Mouse (Mus musculus): ENCODE results near the gene Lyl1. TPM values are rescaled to one million over a fixed set of nuclear protein-coding genes. Genes with fewer than 3 reads are reported as not detected.
A peak's percentile ranks its signal among the peaks of the same experiment; 100 is the strongest.

The Lyl1 gene
- polyA plus RNA-seq, 1 experiment from 2014 or later: 22.9 TPM

- WGBS (ENCODE audit: insufficient replicate concordance): 94% methylated on average over 1 of the region's 1 CpGs
- H3K27me3 ChIP-seq (ENCODE audit: control insufficient read depth, insufficient read depth, low read length): peaks cover 71% of the 10 kb centered on the region
- peaks cover 47% of the 10 kb centered on the region for H3K4me1 ChIP-seq (ENCODE audit: control insufficient read depth, insufficient read depth, low read length)
- no peak overlapping the region for H3K9ac ChIP-seq (ENCODE audit: low read depth, low read length)
- no peak overlapping the region for H3K4me2 ChIP-seq
- no peaks in the 10 kb centered on the region for H3K36me3 ChIP-seq (ENCODE audit: control insufficient read depth, insufficient read depth, low read length)
- H3K27ac ChIP-seq (ENCODE audit: low read depth, low read length): no peak overlapping the region
- H3K9me3 ChIP-seq (replicated peaks; ENCODE audit: control insufficient read depth, low read length): no peaks in the 10 kb centered on the region
- no peak overlapping the region for H3K4me3 ChIP-seq (ENCODE audit: low read depth, low read length)
- ATAC-seq (replicated peaks; ENCODE audit: insufficient number of reproducible peaks, low FRiP score, low TSS enrichment): no peak
These were observed 8.7 kb downstream of the Lyl1 start for GRCm38 (mm10) chr8:84709931-84710330.

GRCm38 (mm10) chr8:84711312-84711711 is 10.1 kb downstream of the Lyl1 start:
- peak overlapping the region; percentile 40; the same call in 1 of the 2 replicates for H3K9ac ChIP-seq (ENCODE audit: low read depth, low read length)
- H3K4me2 ChIP-seq: no peak overlapping the region
- peaks cover 72% of the 10 kb centered on the region for H3K27me3 ChIP-seq (ENCODE audit: control insufficient read depth, insufficient read depth, low read length)
- no peaks in the 10 kb centered on the region for H3K9me3 ChIP-seq (replicated peaks; ENCODE audit: control insufficient read depth, low read length)
- WGBS (ENCODE audit: insufficient replicate concordance): 48% methylated on average over 3 of the region's 3 CpGs
- peaks cover 53% of the 10 kb centered on the region for H3K4me1 ChIP-seq (ENCODE audit: control insufficient read depth, insufficient read depth, low read length)
- H3K4me3 ChIP-seq (ENCODE audit: low read depth, low read length): no peak overlapping the region
- no peaks in the 10 kb centered on the region for H3K36me3 ChIP-seq (ENCODE audit: control insufficient read depth, insufficient read depth, low read length)
- ATAC-seq (replicated peaks; ENCODE audit: insufficient number of reproducible peaks, low FRiP score, low TSS enrichment): no peak
- peak overlapping the region; percentile 76 for H3K27ac ChIP-seq (ENCODE audit: low read depth, low read length)

- no peak overlapping the region for H3K4me3 ChIP-seq (ENCODE audit: low read depth, low read length)
- H3K9me3 ChIP-seq (replicated peaks; ENCODE audit: control insufficient read depth, low read length): no peaks in the 10 kb centered on the region
- H3K4me1 ChIP-seq (ENCODE audit: control insufficient read depth, insufficient read depth, low read length): peaks cover 48% of the 10 kb centered on the region
- H3K27ac ChIP-seq (ENCODE audit: low read depth, low read length): peak overlapping the region; percentile 76
- H3K9ac ChIP-seq (ENCODE audit: low read depth, low read length): peak overlapping the region; percentile 64
- 20% methylated on average over 9 of the region's 11 CpGs for WGBS (ENCODE audit: insufficient replicate concordance)
- no peaks in the 10 kb centered on the region for H3K36me3 ChIP-seq (ENCODE audit: control insufficient read depth, insufficient read depth, low read length)
- peak overlapping the region; percentile 4; the same call in 1 of the 2 replicates for H3K4me2 ChIP-seq
- ATAC-seq (replicated peaks; ENCODE audit: insufficient number of reproducible peaks, low FRiP score, low TSS enrichment): peak; percentile 23
- H3K27me3 ChIP-seq (ENCODE audit: control insufficient read depth, insufficient read depth, low read length): peaks cover 72% of the 10 kb centered on the region
These were observed 10.9 kb downstream of the Lyl1 start for GRCm38 (mm10) chr8:84711933-84712758.

- H3K27me3 ChIP-seq (ENCODE audit: control insufficient read depth, insufficient read depth, low read length): peaks cover 72% of the 10 kb centered on the region
- H3K9me3 ChIP-seq (replicated peaks; ENCODE audit: control insufficient read depth, low read length): no peaks in the 10 kb centered on the region
- no peak overlapping the region for H3K4me3 ChIP-seq (ENCODE audit: low read depth, low read length)
- H3K27ac ChIP-seq (ENCODE audit: low read depth, low read length): peak overlapping the region; percentile 68
- WGBS (ENCODE audit: insufficient replicate concordance): 32% methylated on average over 3 of the region's 3 CpGs
- H3K4me1 ChIP-seq (ENCODE audit: control insufficient read depth, insufficient read depth, low read length): peaks cover 42% of the 10 kb centered on the region
- H3K4me2 ChIP-seq: no peak overlapping the region
- no peaks in the 10 kb centered on the region for H3K36me3 ChIP-seq (ENCODE audit: control insufficient read depth, insufficient read depth, low read length)
- H3K9ac ChIP-seq (ENCODE audit: low read depth, low read length): 0 out of 2 replicates have a peak overlapping the region, but pooled peaks have one; percentile 28
- no peak for ATAC-seq (replicated peaks; ENCODE audit: insufficient number of reproducible peaks, low FRiP score, low TSS enrichment)
These were observed 11.5 kb downstream of the Lyl1 start for GRCm38 (mm10) chr8:84712759-84713120.

- ATAC-seq (replicated peaks; ENCODE audit: insufficient number of reproducible peaks, low FRiP score, low TSS enrichment): no peak
- H3K9ac ChIP-seq (ENCODE audit: low read depth, low read length): no peak overlapping the region; the same call in 1 of the 2 replicates
- H3K4me2 ChIP-seq: no peak overlapping the region
- peak overlapping the region; percentile 68 for H3K27ac ChIP-seq (ENCODE audit: low read depth, low read length)
- no peaks in the 10 kb centered on the region for H3K36me3 ChIP-seq (ENCODE audit: control insufficient read depth, insufficient read depth, low read length)
- H3K4me3 ChIP-seq (ENCODE audit: low read depth, low read length): no peak overlapping the region
- peaks cover 37% of the 10 kb centered on the region for H3K4me1 ChIP-seq (ENCODE audit: control insufficient read depth, insufficient read depth, low read length)
- peaks cover 67% of the 10 kb centered on the region for H3K27me3 ChIP-seq (ENCODE audit: control insufficient read depth, insufficient read depth, low read length)
- H3K9me3 ChIP-seq (replicated peaks; ENCODE audit: control insufficient read depth, low read length): no peaks in the 10 kb centered on the region
- 53% methylated on average over 4 of the region's 4 CpGs for WGBS (ENCODE audit: insufficient replicate concordance)
These were observed 12.1 kb downstream of the Lyl1 start for GRCm38 (mm10) chr8:84713381-84713780.

GRCm38 (mm10) chr8:84714161-84714560 is 12.9 kb downstream of the Lyl1 start:
- Histone ChIP-seq H3K4me1 (ENCODE audit: control insufficient read depth, insufficient read depth, low read length) (peaks cover 31% of the 10 kb centered on the region), H3K4me3 (ENCODE audit: low read depth, low read length) (no peak overlapping the region), H3K27ac (ENCODE audit: low read depth, low read length) (no peak overlapping the region), H3K27me3 (ENCODE audit: control insufficient read depth, insufficient read depth, low read length) (peaks cover 65% of the 10 kb centered on the region), H3K9ac (ENCODE audit: low read depth, low read length) (no peak overlapping the region; the same call in 1 of the 2 replicates), H3K36me3 (ENCODE audit: control insufficient read depth, insufficient read depth, low read length) (no peaks in the 10 kb centered on the region), H3K9me3 (replicated peaks; ENCODE audit: control insufficient read depth, low read length) (no peaks in the 10 kb centered on the region), H3K4me2 (no peak overlapping the region)
- WGBS (ENCODE audit: insufficient replicate concordance): 65% methylated on average over 4 of the region's 4 CpGs
- no peak for ATAC-seq (replicated peaks; ENCODE audit: insufficient number of reproducible peaks, low FRiP score, low TSS enrichment)

- Histone ChIP-seq H3K27ac (ENCODE audit: low read depth, low read length) (no peak overlapping the region), H3K4me2 (peak overlapping the region; percentile 54), H3K36me3 (ENCODE audit: control insufficient read depth, insufficient read depth, low read length) (no peaks in the 10 kb centered on the region), H3K9ac (ENCODE audit: low read depth, low read length) (0 out of 2 replicates have a peak overlapping the region, but pooled peaks have one; percentile 39), H3K4me1 (ENCODE audit: control insufficient read depth, insufficient read depth, low read length) (peaks cover 26% of the 10 kb centered on the region), H3K9me3 (replicated peaks; ENCODE audit: control insufficient read depth, low read length) (no peaks in the 10 kb centered on the region), H3K27me3 (ENCODE audit: control insufficient read depth, insufficient read depth, low read length) (peaks cover 69% of the 10 kb centered on the region), H3K4me3 (ENCODE audit: low read depth, low read length) (peak overlapping the region; percentile 19)
- ATAC-seq (replicated peaks; ENCODE audit: insufficient number of reproducible peaks, low FRiP score, low TSS enrichment): no peak
- WGBS (ENCODE audit: insufficient replicate concordance): 8% methylated on average over 27 of the region's 27 CpGs
These were observed 14.7 kb downstream of the Lyl1 start for GRCm38 (mm10) chr8:84715893-84716468.

- ATAC-seq (replicated peaks; ENCODE audit: insufficient number of reproducible peaks, low FRiP score, low TSS enrichment): no peak
- Histone ChIP-seq H3K9me3 (replicated peaks; ENCODE audit: control insufficient read depth, low read length) (no peaks in the 10 kb centered on the region), H3K36me3 (ENCODE audit: control insufficient read depth, insufficient read depth, low read length) (no peaks in the 10 kb centered on the region), H3K4me3 (ENCODE audit: low read depth, low read length) (no peak overlapping the region), H3K4me2 (no peak overlapping the region), H3K27me3 (ENCODE audit: control insufficient read depth, insufficient read depth, low read length) (peaks cover 68% of the 10 kb centered on the region), H3K27ac (ENCODE audit: low read depth, low read length) (no peak overlapping the region), H3K4me1 (ENCODE audit: control insufficient read depth, insufficient read depth, low read length) (peaks cover 21% of the 10 kb centered on the region), H3K9ac (ENCODE audit: low read depth, low read length) (no peak overlapping the region)
- WGBS (ENCODE audit: insufficient replicate concordance): 86% methylated on average over 11 of the region's 11 CpGs
These were observed 15.5 kb downstream of the Lyl1 start for GRCm38 (mm10) chr8:84716790-84717189.

Measured in heart, embryonic 11.5 days (tissue).